Mouse (Mus musculus) kidney, adult 2 months (tissue): ENCODE data around the gene Tor1a. TPM values are rescaled to one million over a fixed set of nuclear protein-coding genes. Genes with fewer than 3 reads are reported as not detected.

ENCODE experiments used
- DNase-seq: peaks from one replicate; pipeline ENCODE4 v3.0.0; 2021
- H3K27ac ChIP-seq: fragments of 200-500 bp; 2 replicates; pipeline ENCODE4 v1.5.1; 2012; ENCODE audit warnings: low read depth, low read length, control low read depth, inconsistent platforms; ENCODE audit not compliant: insufficient read depth
- H3K27me3 ChIP-seq: fragments of 200-500 bp; replicated peaks from 2 replicates; pipeline ENCODE4 v1.6.1; 2012; ENCODE audit warnings: mild to moderate bottlenecking, moderate library complexity, low read length, inconsistent platforms; ENCODE audit not compliant: control insufficient read depth, insufficient read depth
- H3K36me3 ChIP-seq: fragments of 200-500 bp; 2 replicates; pipeline ENCODE4 v1.6.1; 2012; ENCODE audit warnings: mild to moderate bottlenecking, moderate library complexity, low read length, inconsistent platforms; ENCODE audit not compliant: control insufficient read depth, insufficient read depth
- H3K4me1 ChIP-seq: fragments of 200-500 bp; 2 replicates; pipeline ENCODE4 v1.6.1; 2011; ENCODE audit warnings: low read length; ENCODE audit not compliant: control insufficient read depth, insufficient read depth
- H3K4me3 ChIP-seq: fragments of 200-500 bp; 2 replicates; pipeline ENCODE4 v1.5.1; 2011; ENCODE audit warnings: mild to moderate bottlenecking, low read depth, low read length, control low read depth; ENCODE audit not compliant: insufficient read depth
- CTCF ChIP-seq: fragments of 200-500 bp; conservative IDR thresholded peaks from 2 replicates; pipeline ENCODE4 v1.5.1; 2011; ENCODE audit warnings: low read depth, mild to moderate bottlenecking, control low read depth, low read length, moderate library complexity, mixed read lengths; ENCODE audit not compliant: insufficient read depth, insufficient read length
- POLR2A ChIP-seq: fragments of 200-500 bp; IDR thresholded peaks from one replicate; pipeline ENCODE4 v1.6.1; 2011; ENCODE audit warnings: low read depth, low read length, control low read depth
- WGBS: fragments of 180-500 bp; shearing (Covaris S2); methylation state at CpG from one replicate; pipeline ENCODE4 v1.1.7; 2018; 5-methylcytosine and 5-hydroxymethylcytosine counted together
- polyA plus RNA-seq: library from polyadenylated mRNA; depleted of rRNA; stranded (reverse); fragments of >200 nt; gene quantifications from 2 replicates; pipeline ENCODE4 v1.2.3, GENCODE M21; 2012; rRNA removed

The Tor1a gene
- polyA plus RNA-seq, 1 experiment: 40.8 TPM

- Histone ChIP-seq H3K27me3 (no peaks in the 10 kb centered on the region), H3K36me3 (no peaks in the 10 kb centered on the region), H3K4me3 (no peak overlapping the region), H3K4me1 (no peaks in the 10 kb centered on the region), H3K27ac (peak overlapping the region; percentile 13; the same call in 1 of the 2 replicates)
- peak; percentile 88 for DNase-seq
- no peak for TF ChIP-seq CTCF
- TF ChIP-seq POLR2A: no peak
- 15% methylated on average over 4 of the region's 4 CpGs for WGBS
Measured at GRCm38 (mm10) chr2:30912291-30912773, 55.4 kb downstream of the Tor1a start.

Other genes starting within 250 kb of the Tor1a start
- 1.7 and 4.1 TPM in 2 replicates for gene 1700001O22Rik, start 164.3 kb downstream of the Tor1a start, polyA plus RNA-seq
- gene Ntmt1, start 160.1 kb downstream of the Tor1a start, polyA plus RNA-seq: 26.4 and 27.3 TPM in 2 replicates
- 24.5 and 35.2 TPM in 2 replicates for gene Asb6, start 137.6 kb downstream of the Tor1a start, polyA plus RNA-seq
- gene Prrx2, start 133.0 kb downstream of the Tor1a start, polyA plus RNA-seq: 4.7 and 6.7 TPM in 2 replicates
- gene Ptges, start 38.1 kb downstream of the Tor1a start, polyA plus RNA-seq: 36.3 and 45.2 TPM in 2 replicates
- gene Tor1b, start 15.0 kb downstream of the Tor1a start, polyA plus RNA-seq: 22.4 and 22.7 TPM in 2 replicates
- gene BC005624, start 14.3 kb upstream of the Tor1a start, polyA plus RNA-seq: 21.6 and 27.3 TPM in 2 replicates
- 40.0 and 43.9 TPM in 2 replicates for gene Usp20, start 14.3 kb upstream of the Tor1a start, polyA plus RNA-seq
- gene Fnbp1, start 174.1 kb upstream of the Tor1a start, polyA plus RNA-seq: 21.1 and 23.9 TPM in 2 replicates
- gene Gpr107, start 184.4 kb upstream of the Tor1a start, polyA plus RNA-seq: 22.2 and 22.8 TPM in 2 replicates